In the genomic region with DNA sequence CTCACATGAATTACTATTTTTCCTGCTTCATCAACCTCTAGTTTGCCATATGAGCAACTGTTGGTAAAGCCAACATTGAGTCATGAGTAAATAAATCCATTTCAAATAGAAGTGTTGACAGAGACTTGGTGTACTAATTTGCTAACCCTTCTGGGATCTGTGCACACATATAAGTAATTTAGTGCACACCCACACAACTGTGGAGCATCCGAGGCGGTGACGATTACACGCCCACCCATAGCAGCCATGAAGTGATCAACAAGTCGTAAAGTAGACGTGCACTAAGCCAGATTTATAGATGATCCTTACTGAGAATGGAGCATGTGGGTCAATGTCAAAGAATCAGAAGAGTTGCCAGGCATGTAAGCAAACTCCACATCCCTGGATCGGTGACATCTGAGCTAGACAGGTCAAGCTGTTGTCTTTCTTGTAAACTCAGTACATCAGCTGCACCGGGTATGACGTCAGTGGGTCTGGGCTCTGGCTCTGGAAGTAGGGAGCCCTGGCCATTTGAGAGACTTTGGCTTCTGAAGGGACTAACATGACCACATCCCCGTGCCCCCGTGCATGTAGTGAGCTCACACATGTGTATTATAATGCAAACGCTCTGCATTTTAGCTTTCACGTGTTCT, we compare ENCODE assay signal across 12 mouse cellular contexts.
"Had no signal": no experiment of that assay in that cellular context is flagged by ENCODE, and none has a peak within 500 bp of the region (broad histone marks: within the 10 kb centered on the region; RNA-seq: fewer than 3 reads in every experiment).

No protein-coding gene starts in this region.

- H3K4me1 ChIP-seq: stomach, embryonic 15.5 days had no signal

- H3K36me3 ChIP-seq: limb, embryonic 10.5 days; liver, embryonic 12.5 days; lung, embryonic 15.5 days; midbrain, embryonic 13.5 days; neural tube, embryonic 12.5 days; stomach, embryonic 15.5 days had no signal

- DNase-seq: kidney, postnatal 10 days; lung, postnatal 14 days; right cerebral cortex, postnatal 4 days; thymus, adult 2 months; thymus, postnatal 25 days had no signal

- H3K27me3 ChIP-seq: liver, embryonic 12.5 days; lung, embryonic 15.5 days; midbrain, embryonic 13.5 days; neural tube, embryonic 12.5 days; stomach, embryonic 15.5 days had no signal

- H3K4me3 ChIP-seq: limb, embryonic 10.5 days; liver, embryonic 12.5 days; lung, embryonic 15.5 days; midbrain, embryonic 13.5 days; neural tube, embryonic 12.5 days; stomach, embryonic 15.5 days had no signal

- H3K9ac ChIP-seq: liver, embryonic 12.5 days; lung, embryonic 15.5 days; midbrain, embryonic 13.5 days; neural tube, embryonic 12.5 days; stomach, embryonic 15.5 days had no signal

- H3K27ac ChIP-seq: limb, embryonic 10.5 days; liver, embryonic 12.5 days; lung, embryonic 15.5 days; macrophage; midbrain, embryonic 13.5 days; neural tube, embryonic 12.5 days; stomach, embryonic 15.5 days had no signal

- H3K9me3 ChIP-seq: limb, embryonic 10.5 days; liver, embryonic 12.5 days; lung, embryonic 15.5 days; midbrain, embryonic 13.5 days; neural tube, embryonic 12.5 days; stomach, embryonic 15.5 days had no signal

- ATAC-seq: liver, embryonic 12.5 days; midbrain, embryonic 13.5 days had no signal

- H3K4me2 ChIP-seq: liver, embryonic 12.5 days; lung, embryonic 15.5 days; midbrain, embryonic 13.5 days; neural tube, embryonic 12.5 days; stomach, embryonic 15.5 days had no signal
